In genomic region chr3:147098611-147099010, GRCm38 (mm10) we compare ENCODE assay signal across 9 mouse cellular contexts.
DNase-seq lines count a peak whose midpoint lies in the region; ATAC-seq and TF ChIP-seq lines count a peak whose summit lies in the region.
"Had no signal": no experiment of that assay in that cellular context is flagged by ENCODE, and none has a peak within 500 bp of the region (broad histone marks: within the 10 kb centered on the region; RNA-seq: fewer than 3 reads in every experiment).

No protein-coding gene starts in this region.

- no peak overlapping the region for H3K9ac ChIP-seq in kidney, postnatal 0 days (ENCODE audit: low read depth, low read length)
- no peak overlapping the region for H3K9ac ChIP-seq in forebrain, postnatal 0 days
- no peak overlapping the region for H3K9ac ChIP-seq in limb, embryonic 15.5 days
- peak overlapping the region; percentile 3; the same call in 1 of the 2 replicates for H3K9ac ChIP-seq in neural tube, embryonic 15.5 days (replicated peaks)

- ATAC-seq in kidney, postnatal 0 days (replicated peaks; ENCODE audit: low FRiP score, low read depth), result no peak
- ATAC-seq in forebrain, postnatal 0 days, result no peak
- no peak for ATAC-seq in limb, embryonic 15.5 days (ENCODE audit: insufficient number of reproducible peaks, low FRiP score, low TSS enrichment, low read depth)
- ATAC-seq in neural tube, embryonic 15.5 days (ENCODE audit: low FRiP score), result no peak
- ATAC-seq: inflammation-experienced regulatory T-cells, adult 6 months had no signal

- no peaks in the 10 kb centered on the region for H3K36me3 ChIP-seq in kidney, postnatal 0 days (ENCODE audit: insufficient read depth, low read length)
- H3K36me3 ChIP-seq in forebrain, postnatal 0 days (ENCODE audit: insufficient read depth), result no peaks in the 10 kb centered on the region
- H3K36me3 ChIP-seq in limb, embryonic 15.5 days, result no peaks in the 10 kb centered on the region
- H3K36me3 ChIP-seq in neural tube, embryonic 15.5 days, result no peaks in the 10 kb centered on the region

- H3K4me3 ChIP-seq in kidney, postnatal 0 days (replicated peaks; ENCODE audit: low read depth, low read length), result no peak overlapping the region
- no peak overlapping the region for H3K4me3 ChIP-seq in forebrain, postnatal 0 days (ENCODE audit: low read depth, low read length)
- H3K4me3 ChIP-seq in limb, embryonic 15.5 days, result no peak overlapping the region
- no peak overlapping the region; the same call in 1 of the 2 replicates for H3K4me3 ChIP-seq in neural tube, embryonic 15.5 days (replicated peaks)

- no peaks in the 10 kb centered on the region for H3K9me3 ChIP-seq in kidney, postnatal 0 days (replicated peaks; ENCODE audit: low read length)
- no peaks in the 10 kb centered on the region for H3K9me3 ChIP-seq in forebrain, postnatal 0 days (ENCODE audit: low read length)
- H3K9me3 ChIP-seq in limb, embryonic 15.5 days, result no peaks in the 10 kb centered on the region
- no peaks in the 10 kb centered on the region for H3K9me3 ChIP-seq in neural tube, embryonic 15.5 days (replicated peaks)

- TF ChIP-seq CTCF in kidney, postnatal 0 days (IDR thresholded peaks at IDR 0.05; ENCODE audit: low read depth), result no peak
- TF ChIP-seq CTCF in forebrain, postnatal 0 days (IDR thresholded peaks at IDR 0.05; ENCODE audit: low read depth), result no peak

- H3K4me2 ChIP-seq in kidney, postnatal 0 days (ENCODE audit: low read length), result peak overlapping the region; percentile 32
- H3K4me2 ChIP-seq in forebrain, postnatal 0 days (ENCODE audit: low read depth), result peak overlapping the region; percentile 29
- H3K4me2 ChIP-seq in limb, embryonic 15.5 days, result peak overlapping the region; percentile 10; the same call in 1 of the 2 replicates
- peak overlapping the region; percentile 51 for H3K4me2 ChIP-seq in neural tube, embryonic 15.5 days

- DNase-seq in kidney, postnatal 0 days (ENCODE audit: low spot score), result no peak
- DNase-seq in kidney, postnatal 4 days, result no peak
- no peak for DNase-seq in forebrain, postnatal 0 days
- no peak for DNase-seq in cerebellum, adult 8-10 months
- DNase-seq in thymus, postnatal 36 days, result no peak
- DNase-seq: liver had no signal

- H3K27ac ChIP-seq in kidney, postnatal 0 days, result no peak overlapping the region
- no peak overlapping the region for H3K27ac ChIP-seq in forebrain, postnatal 0 days (ENCODE audit: low read depth, low read length)
- no peak overlapping the region for H3K27ac ChIP-seq in limb, embryonic 15.5 days
- peak overlapping the region; percentile 67 for H3K27ac ChIP-seq in neural tube, embryonic 15.5 days (replicated peaks)

- H3K4me1 ChIP-seq in kidney, postnatal 0 days (replicated peaks; ENCODE audit: insufficient read depth, low read length), result no peaks in the 10 kb centered on the region; the same call in 1 of the 2 replicates
- H3K4me1 ChIP-seq in forebrain, postnatal 0 days (ENCODE audit: insufficient read depth), result no peaks in the 10 kb centered on the region; the same call in 1 of the 2 replicates
- peaks cover 34% of the 10 kb centered on the region for H3K4me1 ChIP-seq in limb, embryonic 15.5 days
- peaks cover 58% of the 10 kb centered on the region for H3K4me1 ChIP-seq in neural tube, embryonic 15.5 days

- 38% methylated on average over 6 of the region's 6 CpGs for WGBS in kidney, postnatal 0 days
- WGBS in forebrain, postnatal 0 days, result 30% methylated on average over 6 of the region's 6 CpGs
- WGBS in limb, embryonic 15.5 days, result 29% methylated on average over 6 of the region's 6 CpGs
- WGBS in neural tube, embryonic 15.5 days, result 14% methylated on average over 6 of the region's 6 CpGs

- no peaks in the 10 kb centered on the region; the same call in 1 of the 2 replicates for H3K27me3 ChIP-seq in kidney, postnatal 0 days (ENCODE audit: insufficient read depth, low read length)
- H3K27me3 ChIP-seq in forebrain, postnatal 0 days (ENCODE audit: insufficient read depth, low read length), result no peaks in the 10 kb centered on the region
- no peaks in the 10 kb centered on the region; the same call in 1 of the 2 replicates for H3K27me3 ChIP-seq in limb, embryonic 15.5 days
- H3K27me3 ChIP-seq in neural tube, embryonic 15.5 days (replicated peaks), result no peaks in the 10 kb centered on the region
